Mouse (Mus musculus) mesoderm, embryonic 11.5 days (tissue): ENCODE data around the gene Haus3.

Experiments used
- DNase-seq: peaks from one replicate; pipeline ENCODE4 v3.0.0-alpha.2; 2012; ENCODE audit warnings: low read depth, low spot score

Gene Haus3

DNA sequence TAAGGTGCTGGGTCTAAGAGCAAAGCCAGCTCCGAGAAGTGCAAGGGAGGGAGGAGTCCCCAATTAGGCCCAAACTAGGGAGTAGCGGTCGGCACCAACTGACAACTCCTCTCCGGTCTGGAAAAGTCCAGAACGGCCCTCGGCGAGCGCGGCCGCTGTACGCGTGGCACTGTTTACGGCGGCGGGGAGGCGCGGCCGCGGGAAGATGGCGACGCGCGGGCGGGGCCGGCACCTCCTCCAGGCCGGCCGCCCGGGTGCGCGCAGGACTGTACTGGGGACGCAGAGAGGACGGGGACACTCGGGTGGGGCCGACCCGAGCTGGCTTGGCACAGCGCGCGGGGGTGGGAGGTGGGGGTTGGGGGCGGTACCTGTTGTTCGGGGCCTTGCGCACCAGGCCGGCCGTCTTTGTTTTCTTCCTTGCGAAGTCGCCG lies 17.6 kb upstream of the Haus3 start:
- DNase-seq, result peak; percentile 45

DNA sequence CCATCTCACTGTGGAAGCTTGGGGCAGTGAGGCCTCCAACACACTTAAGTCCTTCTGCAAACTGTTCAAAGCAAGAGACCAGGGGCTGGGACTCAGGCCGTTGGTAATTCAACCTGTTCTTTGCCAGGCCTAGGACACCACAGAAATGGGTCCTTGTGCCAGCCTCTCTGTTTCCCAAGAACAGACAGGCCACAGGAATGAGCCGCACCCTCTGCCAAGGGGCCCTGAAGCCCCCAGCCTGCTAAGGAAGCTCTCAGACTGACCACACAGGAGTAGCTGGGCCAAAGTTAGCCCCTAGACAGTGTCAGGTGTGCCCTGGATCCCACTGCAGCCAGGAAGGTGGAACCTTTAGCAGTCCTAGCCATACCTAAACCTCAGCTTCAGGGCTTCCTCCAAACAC lies 17.1 kb upstream of the Haus3 start:
- DNase-seq, result no peak

GRCm38 (mm10) chr5:34185791-34186190 lies 16.5 kb upstream of the Haus3 start:
- DNase-seq, result no peak

- DNase-seq, result no peak
Observed at GRCm38 (mm10) chr5:34185051-34185580, 15.8 kb upstream of the Haus3 start.

- no peak for DNase-seq
Observed at GRCm38 (mm10) chr5:34183976-34184375, 14.6 kb upstream of the Haus3 start.

DNA sequence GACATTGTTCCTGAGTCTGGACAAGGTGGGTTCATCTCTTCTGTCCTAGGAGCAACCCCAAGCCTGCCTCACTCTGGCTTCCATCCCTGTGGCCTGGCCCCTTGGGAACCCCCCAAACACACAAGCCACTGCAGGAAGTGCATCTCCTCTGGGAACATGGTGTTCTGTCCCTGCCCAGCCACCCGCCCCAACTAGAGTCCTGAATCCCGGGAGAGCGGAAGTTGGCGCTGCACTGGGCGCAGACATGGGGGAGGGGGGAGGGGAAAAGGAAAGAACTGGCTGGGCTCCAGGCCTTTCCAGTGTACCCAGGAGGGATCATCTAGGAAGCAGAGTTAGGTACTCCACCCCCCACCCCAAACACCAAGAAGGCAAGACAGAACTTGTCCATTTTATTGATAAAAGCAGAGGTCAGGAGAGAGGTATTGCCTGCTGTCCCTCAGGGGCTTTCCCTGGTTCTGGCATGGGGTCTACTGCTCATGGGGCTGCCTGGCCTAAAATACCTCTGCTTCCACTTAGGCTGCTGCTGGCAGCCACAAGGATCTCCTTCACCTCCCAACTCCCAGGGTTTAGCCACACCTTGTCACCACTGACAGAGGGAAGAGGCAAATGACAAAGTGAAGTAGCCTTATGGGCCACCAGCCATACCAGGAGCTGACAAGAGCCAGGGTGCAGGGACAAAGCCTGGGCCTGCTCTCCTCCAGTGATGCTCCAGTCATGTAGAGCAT lies 14.0 kb upstream of the Haus3 start:
- DNase-seq, result no peak

- DNase-seq, result no peak
Observed at GRCm38 (mm10) chr5:34182486-34182885, 13.2 kb upstream of the Haus3 start.

DNA sequence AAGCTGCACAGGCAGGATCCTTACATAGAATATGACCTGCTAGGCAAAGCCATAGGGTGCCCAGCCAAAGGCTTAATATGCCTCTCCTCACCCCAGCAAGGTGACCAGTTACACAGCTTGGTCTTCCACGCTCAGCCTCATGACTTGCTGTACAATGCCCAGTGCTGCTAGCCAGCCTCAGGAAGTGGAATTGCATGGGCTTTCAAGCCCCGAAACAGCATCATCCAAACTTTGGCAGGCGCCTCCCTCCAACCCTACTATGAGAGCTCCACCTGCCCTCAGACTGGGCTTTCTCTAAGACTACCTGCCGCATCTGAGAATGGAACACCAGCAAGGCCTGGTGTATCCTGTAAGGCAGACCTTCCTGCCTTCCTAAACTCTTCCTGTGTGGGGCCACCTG lies 8.5 kb upstream of the Haus3 start:
- DNase-seq, result no peak

DNA sequence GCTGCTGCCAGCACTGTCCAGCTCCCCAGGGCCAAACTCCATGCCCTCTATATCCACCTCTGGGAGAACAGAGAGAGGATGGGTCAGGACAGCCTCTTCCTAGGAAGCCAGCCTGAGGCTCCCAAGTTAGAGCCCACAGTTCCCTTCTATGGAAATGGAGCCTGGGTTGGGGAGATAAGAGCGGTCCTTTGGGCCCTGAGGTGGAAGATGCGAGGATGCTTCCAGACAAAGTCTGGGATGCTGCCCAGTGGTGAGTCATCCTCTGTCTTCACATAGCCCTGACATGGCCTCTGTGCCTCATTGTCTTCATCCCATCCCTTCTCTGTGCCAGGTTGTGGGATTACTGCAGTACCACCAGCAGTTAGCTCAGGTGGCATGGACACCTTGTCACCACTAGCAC lies 7.8 kb upstream of the Haus3 start:
- DNase-seq, result no peak

DNA sequence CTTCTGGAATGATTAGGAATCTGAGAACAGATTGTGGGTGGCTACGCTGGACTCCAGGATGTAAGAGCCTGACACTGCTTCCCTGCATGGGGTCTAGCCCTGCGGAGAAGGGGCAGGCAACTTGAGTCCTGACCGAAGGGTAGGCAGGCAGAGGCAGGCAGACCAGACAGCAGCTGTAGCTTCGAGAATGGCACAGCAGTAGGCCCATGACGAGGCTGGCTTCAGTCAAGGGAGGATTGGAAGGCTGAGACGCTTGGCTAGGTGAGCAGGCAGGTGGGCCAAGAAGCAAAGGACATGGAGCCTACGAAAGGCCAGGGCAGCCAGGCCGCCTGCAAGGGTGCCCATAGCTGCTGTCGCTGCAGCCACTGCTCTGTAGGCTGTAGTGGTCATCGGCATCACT lies 7.4 kb upstream of the Haus3 start:
- no peak for DNase-seq

GRCm38 (mm10) chr5:34175403-34175694 lies 6.0 kb upstream of the Haus3 start:
- DNase-seq, result no peak

DNA sequence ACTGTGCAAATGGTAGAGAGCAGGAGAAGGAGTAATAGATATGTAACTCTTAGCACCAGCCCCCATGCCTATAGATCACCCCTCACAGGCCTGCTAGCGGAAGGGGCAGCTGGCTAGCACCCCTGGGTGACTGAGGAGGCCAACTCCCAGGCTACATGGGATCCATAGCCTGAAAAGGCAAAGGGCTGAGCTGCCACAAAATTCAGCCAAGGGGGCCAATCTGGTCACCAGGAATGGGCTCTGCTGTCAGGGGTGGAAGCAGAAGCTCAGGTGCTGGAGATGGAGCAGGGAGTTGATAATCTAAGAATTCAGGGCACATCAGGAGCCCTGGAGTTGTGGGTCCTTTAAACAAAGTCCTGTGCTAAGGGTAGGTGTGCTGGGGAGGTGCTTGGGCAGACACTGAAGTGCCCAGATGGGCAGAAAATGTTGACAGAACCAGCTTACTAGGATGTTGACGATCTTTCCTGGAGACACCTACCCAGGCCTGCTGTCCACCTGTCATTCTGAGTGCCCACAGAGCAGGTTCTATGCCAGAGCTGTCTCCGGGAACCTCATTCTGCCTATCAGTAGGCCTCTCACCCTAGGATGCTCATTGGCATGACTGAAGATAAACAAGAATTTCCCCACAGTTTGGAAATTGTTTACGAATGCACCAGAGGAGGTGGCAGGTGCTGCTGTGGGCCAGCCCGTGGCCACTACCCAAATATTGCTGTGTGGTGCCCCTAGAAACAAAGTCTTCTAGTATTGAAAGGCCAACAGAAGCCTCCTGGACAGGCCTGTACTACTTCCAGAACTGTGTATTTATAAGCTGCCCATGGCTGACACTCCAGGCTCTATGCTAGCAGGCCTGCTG lies 5.4 kb upstream of the Haus3 start:
- no peak for DNase-seq

- no peak for DNase-seq
Observed at GRCm38 (mm10) chr5:34174021-34174420, 4.7 kb upstream of the Haus3 start.

DNA sequence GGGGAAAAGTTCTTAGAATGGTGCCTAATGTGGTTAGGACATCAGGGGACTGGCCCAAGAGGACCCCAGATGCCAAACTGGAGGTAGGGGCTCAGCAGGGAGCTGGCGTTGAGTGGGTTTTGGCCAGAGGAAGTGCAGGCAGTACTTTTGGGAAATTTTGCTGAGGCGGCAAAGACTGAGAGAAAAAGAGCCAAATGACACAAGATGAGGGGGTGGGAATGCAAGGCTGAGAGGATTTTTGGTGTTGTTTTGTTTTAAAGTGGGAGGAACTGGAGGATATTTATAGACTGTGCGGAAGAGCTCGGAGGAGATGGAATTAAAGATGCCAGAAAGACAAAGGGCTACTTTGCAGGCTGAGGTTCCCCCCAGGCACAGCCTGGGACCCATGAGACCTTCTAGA lies 1.4 kb upstream of the Haus3 start:
- no peak for DNase-seq

GRCm38 (mm10) chr5:34169954-34170353 lies 627 bp upstream of the Haus3 start:
- DNase-seq, result no peak

- DNase-seq, result no peak
Observed at GRCm38 (mm10) chr5:34167857-34168256, 1.5 kb downstream of the Haus3 start.

GRCm38 (mm10) chr5:34165793-34166192 lies 3.5 kb downstream of the Haus3 start:
- no peak for DNase-seq

DNA sequence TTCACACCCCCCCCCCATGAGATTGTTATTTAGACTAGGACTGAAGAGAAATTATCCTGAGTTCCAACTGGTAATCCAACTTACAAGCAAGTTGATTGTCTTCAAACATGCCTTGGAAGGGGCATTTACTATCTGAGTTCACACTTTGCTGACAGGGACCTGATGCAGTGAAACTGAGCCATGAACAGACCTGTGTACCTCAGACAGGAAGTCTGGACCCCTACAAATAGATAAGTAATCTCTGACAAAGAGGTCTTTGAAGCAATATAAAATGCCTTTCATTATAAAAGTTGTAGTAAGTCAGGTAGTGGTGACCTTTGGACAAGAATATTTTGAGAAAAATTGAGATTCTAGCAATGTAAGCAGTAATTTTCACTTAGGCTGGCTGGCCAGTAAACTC lies 20.9 kb downstream of the Haus3 start:
- no peak for DNase-seq

GRCm38 (mm10) chr5:34147554-34147953 lies 21.8 kb downstream of the Haus3 start:
- DNase-seq, result no peak

DNA sequence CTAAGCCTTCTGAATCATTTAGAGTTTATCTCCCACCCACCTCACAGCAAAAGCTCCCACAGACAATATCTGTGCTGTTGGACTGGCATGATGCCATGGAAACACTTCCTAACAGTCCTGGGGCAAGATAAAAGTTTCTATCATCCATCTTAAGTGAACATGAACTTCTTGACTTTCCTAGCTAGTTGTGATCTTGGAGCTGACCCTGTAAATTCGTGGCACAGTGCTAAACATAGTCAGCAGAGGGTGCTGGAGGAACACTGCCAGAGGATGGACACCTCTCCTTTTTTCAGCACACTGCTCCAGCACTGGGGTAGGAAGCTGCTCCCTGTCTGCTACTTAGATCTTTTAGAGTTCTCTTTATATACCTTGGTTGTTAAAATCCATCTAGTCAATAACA lies 29.6 kb downstream of the Haus3 start:
- peak; percentile 6 for DNase-seq

- DNase-seq, result no peak
Observed at GRCm38 (mm10) chr5:34132731-34133130, 36.6 kb downstream of the Haus3 start.

GRCm38 (mm10) chr5:34124131-34124530 lies 45.2 kb downstream of the Haus3 start:
- peak; percentile 8 for DNase-seq
